Mouse (Mus musculus) WW6 (cell line): Measurements from ENCODE around the gene Pdcd11.

ENCODE experiments used
- DNase-seq: peaks from one replicate; pipeline ENCODE4 v3.0.0-alpha.2; 2013; ENCODE audit warnings: low read depth, low spot score

Pdcd11 gene

DNA sequence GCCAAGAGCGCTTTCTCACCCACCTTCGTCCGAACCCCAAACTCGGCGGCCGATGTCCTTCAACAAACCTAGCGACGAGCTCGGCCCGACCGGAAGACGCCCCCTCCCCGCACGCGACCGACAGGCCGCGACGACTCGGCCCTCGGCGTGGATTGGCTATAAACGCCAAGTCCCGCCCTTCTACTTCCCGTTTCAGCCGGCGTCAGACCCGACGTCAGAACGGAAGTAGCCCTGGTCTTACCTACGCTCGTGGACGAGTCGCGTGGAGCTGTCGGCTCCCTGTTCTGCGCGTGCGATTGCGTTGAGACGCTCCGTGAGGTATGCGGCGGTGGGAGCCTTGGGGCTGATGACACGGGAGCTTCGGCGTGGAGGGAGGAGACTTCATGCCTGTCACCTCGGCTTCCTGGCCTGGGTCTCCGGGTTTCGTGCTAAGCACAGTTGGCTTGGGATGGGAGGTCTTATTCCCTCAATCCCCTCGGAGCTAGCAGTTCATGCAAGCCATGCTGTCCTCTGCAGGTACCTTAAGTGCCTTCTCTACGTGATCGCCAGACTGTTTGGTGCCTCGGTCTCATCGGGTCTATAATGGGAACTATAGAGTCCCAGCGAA lies at the start of gene Pdcd11, which contains the start of gene Usmg5:
TSS of gene Pdcd11 (plus strand) at position 219 of the 607 bp plus-strand sequence.
TSS of gene Usmg5 (minus strand) at position 98 of the 607 bp plus-strand sequence.
- peak; percentile 88 for DNase-seq

DNA sequence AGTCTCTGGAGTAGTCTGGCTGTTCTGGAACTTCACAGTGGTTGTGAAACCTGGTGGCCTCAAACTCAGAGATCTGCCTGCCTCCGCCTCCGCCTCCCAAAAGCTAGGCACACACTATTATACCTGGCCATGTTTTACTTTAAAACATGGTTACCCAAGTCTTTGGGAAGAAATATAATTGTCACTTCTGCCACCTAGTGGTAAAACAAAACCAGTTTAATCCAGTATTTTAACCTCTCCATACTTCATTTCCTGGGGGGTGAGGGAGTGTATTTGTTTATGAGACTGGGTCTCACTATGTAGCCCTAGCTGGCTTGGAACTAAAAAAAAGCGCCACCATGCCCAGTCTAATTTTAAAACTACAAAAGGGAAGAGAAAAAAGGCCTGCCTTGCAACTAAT lies 47.0 kb upstream of the Pdcd11 start:
- DNase-seq = no peak

DNA sequence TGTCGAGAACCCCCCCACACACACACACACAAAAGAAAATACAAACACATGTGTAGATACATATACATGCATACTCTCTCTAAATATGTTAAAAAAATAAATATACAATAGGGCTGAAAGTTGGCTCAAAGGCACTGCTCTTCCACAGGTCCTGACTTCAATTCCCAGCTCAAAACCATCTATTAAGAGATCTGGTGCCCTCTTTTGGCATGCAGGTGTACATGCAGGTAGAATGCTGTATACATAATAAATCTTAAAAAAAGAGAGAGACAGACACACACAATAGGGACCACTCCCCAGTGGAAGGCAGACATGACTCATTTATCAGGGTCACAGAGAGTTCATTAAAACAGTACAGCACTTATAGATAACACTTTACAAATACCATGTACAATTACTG lies 44.2 kb upstream of the Pdcd11 start:
- no peak for DNase-seq

DNA sequence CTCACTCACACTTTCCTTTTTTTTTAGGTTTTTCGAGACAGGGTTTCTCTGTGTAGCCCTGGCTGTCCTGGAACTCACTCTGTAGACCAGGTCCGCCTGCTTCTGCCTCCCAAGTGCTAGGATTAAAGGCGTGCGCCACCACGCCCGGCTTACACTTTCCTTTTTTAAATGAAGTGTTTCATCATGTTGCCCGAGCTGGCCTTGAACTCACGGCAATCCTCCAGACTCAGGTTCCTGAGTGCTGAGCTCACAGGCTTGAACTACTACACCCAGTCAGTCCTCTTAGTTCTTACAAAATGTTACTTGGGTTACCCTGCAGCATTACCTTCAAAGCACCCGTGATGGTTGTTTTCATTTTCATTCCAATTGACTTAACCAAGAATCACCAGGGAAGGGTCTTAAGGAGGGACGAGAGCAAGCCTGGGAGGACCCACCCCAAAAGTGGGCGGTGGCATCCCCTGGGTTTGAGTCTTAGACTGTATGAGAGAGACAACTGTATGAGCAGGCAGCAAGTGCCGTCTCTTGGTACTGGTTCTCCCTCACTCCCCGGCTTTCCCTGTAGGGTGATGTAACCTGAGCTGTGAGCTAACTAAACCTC lies 43.2 kb upstream of the Pdcd11 start:
- DNase-seq = peak; percentile 70

DNA sequence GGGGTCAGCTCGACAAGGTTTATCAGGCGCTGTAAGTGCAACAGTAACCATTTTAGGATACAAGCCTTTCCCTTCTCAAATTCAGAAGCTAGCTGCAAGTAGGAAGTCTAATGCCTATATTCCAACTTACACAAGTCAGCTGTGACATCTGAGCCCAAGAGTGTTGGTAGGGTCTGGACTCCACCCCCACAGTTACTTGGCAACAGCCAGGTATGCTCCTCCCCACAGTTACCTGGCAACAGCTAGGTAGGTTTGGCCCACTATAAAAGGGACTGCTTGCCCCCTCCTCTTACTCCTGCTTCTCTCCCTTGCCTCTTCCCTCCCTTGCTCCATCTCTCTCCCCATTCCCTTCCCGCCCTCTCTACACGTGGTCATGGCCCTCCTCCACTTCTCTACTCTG lies 41.5 kb upstream of the Pdcd11 start:
- DNase-seq = no peak

DNA sequence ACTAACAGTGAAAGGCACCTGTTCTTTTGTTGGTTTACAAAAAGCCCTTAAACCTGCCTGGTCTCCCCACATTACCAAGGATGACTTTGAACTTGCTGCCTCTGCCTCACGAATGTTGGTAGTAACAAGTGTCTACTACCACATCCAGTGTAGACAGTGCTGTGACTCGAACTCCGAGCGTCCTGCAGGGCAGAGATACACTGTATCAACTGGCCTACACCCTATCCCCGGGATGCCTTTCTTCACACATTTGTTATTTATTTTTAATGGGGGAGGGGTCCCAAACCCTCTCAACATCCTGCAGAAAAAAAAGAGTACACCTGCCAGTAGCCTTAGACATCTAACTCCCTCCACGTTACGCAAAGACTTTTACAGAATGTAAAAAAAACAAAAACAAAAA lies 40.7 kb upstream of the Pdcd11 start:
- DNase-seq = no peak

DNA sequence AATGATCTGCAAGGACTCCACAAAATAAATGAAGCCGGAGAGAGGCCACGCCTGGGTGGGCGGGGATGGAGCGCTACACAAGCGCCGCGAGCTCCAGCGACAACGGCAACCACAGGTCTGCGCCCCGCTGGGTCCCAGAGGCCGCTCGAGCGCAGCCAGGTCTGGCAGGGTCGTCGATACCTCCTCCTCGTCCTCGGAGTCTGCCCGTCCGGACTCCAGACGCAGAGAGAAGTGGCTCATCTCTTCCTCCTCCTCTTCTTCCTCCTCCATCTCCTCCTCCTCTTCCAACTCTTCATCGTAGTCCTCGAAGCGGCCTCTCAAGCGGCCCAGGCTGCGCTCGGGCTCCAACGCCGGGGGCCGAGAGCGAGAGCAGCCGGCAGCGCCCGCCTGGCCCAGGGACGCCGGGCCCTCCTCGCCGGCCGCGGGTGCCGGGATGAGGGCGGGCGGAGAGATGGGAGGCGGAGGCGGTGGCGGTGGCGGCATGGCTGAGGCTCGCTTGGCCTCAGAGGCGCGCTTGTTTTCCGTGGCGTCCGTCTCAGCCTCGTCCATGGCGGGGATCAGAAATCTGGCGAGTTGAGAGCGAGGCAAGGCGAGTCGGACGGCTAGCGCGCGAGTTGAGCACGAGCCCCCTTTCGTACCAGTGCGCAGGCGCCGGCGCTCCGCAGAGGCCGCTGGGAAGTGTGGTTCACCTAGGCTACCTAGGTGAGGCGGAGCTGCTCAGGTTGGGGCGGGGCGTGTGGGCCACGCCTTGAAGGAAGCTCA lies 40.1 kb upstream of the Pdcd11 start, which contains the start of gene Pcgf6:
TSS of gene Pcgf6 (minus strand) at position 636 of the 762 bp plus-strand sequence.
- peak; percentile 89 for DNase-seq

DNA sequence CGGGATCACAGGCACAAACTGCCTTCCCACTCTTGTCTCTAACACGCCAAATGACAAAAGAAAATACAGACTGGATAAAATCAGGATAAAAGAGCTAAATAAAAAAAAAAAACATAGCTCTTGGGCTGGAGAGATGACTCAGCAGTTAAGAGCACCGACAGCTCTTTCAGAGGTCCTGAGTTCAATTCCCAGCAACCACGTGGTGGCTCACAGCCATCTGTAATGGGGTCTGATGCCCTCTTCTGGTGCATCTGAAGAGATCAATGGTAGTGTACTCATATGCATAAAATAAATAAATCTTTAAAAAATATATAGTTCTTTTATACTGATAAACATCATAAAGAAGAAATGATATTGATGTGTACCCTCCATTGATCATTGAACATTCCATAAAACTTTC lies 37.6 kb upstream of the Pdcd11 start:
- DNase-seq = no peak

DNA sequence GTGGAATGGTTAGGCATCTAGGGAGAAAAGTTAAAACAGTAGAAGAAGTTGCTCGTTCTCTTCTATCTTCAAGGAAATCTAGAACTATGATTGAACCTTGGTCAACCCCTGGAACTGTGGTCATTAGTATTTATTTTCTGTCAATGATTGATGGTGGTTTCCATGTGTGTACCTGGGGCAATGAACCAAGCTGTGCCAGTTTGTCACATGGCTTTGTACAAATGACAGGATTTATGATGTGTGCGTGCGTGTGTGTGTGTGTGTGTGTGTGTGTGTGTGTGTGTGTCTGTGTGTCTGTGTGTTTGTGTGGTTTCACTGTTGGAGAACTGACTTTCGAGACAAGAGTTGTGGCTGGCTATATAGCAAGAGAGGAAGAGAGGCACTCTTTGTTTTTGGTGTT lies 37.1 kb upstream of the Pdcd11 start:
- no peak for DNase-seq

DNA sequence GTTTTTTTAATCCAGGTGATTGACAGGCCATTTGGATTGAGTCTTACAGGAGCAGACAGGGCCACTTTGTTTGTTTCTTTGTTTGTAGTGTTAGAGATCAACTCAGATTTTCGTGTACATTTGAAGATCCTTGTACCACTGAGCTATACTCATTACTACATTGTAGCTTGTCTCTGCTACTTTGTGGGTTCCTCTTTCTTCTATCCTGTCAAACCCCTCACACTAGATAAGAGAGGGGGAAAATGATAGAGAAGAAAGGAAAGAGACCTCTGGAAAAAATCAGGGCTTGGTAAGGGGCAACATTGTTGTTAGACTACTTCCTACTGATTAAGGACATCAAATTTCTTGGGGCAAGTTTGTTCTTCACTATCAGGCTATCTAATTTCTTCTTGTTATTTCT lies 32.9 kb upstream of the Pdcd11 start:
- DNase-seq = no peak

DNA sequence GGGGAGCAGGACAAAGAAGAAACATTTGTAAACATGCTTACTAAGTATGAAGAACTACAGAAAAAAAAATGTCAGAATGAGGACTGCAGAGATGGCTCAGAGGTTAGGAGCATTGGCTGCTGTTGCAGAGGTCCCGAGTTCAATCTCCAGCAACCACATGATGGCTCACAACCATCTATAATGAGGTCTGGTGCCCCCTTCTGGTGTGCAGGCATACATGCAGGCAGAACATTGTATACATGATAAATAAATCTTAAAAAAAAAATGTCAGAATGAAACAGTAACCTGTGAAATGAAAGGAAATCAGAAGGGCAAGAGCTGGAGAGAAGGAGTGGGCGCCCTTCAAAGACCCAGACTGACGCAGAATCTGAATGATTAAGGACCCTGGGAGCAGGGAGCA lies 24.7 kb upstream of the Pdcd11 start:
- DNase-seq = no peak

DNA sequence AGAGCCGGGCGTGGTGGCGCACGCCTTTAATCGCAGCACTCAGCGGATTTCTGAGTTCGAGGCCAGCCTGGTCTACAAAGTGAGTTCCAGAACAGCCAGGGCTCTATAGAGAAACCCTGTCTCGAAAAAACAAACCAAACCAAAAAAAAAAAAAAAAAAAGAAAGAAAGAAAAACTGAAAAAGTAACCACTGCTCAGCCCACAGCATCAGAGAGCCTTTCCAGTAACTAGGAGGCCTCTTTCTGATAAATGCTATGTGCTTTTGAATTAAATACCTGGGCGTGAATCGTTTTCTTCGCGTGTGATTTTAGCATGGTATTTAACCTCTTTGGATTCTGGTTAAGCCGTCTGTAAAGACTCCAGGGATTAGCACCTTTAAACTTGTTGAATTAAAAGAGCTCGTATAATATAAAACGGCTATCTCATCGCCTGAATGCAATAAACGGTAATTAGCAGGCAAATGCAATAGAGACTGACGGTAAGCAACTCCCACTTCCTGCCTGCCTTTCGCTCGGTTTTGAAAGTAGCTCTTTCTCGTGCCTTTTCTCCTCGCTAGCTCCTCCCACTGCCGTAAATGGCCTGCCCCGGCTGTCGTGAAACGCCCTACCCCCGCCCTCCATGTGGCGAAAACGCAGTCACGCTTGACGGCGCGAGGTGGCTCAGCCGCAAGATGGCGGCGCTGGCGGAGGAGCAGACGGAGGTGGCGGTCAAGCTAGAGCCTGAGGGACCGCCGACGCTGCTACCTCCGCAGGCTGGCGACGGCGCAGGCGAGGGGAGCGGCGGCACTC lies 23.3 kb upstream of the Pdcd11 start, which contains the start of gene Taf5:
TSS of gene Taf5 (plus strand) at position 651 of the 787 bp plus-strand sequence.
- peak; percentile 93 for DNase-seq

DNA sequence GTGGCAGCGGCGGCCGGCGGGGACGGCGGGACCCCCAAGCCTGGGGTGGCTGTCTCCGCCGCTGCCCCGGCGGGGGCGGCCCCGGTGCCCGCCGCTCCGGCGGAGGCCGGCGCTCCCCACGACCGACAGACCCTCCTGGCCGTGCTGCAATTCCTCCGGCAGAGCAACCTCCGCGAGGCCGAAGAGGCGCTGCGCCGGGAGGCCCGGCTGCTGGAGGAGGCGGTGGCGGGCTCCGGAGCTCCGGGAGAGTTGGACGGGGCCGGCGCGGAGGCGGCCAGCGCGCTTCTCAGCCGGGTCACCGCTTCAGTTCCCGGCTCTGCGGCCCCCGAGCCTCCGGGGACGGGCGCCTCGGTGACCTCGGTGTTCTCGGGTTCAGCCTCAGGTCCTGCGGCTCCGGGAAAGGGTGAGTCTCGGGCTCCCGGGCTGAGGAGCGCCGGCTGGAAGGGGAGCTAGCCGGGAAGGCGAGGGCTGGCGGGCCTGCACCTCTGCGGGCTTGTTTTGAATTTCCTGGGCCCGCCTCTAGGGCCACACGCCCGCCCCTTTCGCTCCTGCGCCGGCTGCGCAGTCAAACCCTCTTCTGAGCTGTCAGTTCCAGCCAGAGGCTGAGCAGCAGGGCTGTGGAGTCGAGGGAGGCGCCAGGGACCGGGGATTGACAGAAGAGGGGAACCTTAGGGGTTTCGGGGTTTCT lies 22.5 kb upstream of the Pdcd11 start:
- DNase-seq = no peak

DNA sequence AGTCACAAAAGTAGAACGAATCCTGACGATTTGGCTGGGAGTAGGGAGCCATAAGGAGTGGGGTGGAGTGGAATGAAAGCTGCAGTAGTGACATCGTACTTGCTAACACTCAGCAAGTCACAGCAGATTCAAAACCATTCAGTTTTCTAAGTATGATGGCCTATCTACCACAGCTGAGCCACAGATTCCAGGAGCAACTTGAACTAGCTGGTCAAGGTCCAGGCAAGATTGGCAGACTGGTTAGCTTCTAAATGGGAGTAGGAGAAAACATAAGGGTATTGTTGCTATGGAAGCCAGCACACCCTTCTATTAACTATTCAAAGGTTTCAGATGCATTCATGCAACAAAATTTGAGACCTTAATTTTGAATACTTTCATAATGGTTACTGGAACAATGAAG lies 2.3 kb upstream of the Pdcd11 start:
- no peak for DNase-seq

DNA sequence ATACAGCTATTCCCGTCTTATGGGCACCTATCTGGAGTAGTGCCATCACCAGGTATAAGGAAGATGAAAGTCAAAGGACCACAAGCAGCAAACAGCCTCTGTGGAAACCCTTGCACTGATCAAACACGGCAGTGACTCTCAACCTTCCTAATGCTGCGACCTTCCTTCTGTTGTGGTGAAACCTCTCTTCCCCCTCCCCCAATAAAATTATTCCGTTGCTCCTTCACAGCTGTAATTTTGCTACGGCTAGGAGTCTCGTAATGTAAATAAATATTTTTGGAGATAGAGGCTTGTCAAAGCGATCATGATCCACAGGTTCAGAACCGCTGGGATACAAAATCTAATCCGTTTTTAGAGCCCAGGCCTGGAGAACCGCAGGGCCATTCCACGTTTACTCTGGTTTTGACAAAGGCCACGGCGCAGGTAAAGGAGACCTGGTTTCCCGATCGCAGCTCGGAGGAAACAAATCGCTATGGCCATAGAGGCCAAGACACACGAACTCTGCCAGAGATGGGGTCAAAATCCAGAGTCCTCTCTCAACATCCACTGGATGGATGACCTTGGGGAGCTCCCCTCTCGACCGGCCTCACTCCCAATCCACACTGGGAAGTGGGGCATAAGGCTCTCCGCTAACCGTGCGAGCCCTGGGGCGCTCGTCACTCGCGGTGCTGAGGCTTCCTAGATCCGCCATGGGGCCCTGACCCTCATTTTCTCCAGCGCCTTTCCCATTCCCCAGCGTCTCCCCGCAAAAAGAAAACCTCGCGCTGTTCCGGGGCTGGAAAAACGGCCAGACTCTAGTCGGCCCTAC lies 646 bp upstream of the Pdcd11 start:
- DNase-seq = no peak

DNA sequence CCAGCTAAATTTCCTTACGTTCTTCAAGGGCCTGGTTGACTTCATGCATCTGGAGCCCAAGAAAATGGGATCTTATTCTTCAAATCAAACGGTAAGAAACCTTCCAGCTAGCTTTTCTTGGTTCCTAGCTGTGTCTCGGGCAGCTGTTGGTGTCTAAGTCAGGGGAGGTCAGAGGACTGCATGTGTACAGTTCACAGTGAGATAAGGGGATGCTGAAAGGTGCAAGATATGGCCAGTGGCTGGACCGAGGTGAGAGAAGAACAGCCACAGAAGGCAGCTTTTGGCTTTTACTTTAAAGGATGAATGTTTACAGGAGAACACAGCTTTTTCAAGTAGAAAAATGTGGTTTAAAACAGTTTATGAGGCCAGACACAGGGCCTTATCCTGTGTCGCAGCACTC lies 10.5 kb downstream of the Pdcd11 start:
- no peak for DNase-seq

DNA sequence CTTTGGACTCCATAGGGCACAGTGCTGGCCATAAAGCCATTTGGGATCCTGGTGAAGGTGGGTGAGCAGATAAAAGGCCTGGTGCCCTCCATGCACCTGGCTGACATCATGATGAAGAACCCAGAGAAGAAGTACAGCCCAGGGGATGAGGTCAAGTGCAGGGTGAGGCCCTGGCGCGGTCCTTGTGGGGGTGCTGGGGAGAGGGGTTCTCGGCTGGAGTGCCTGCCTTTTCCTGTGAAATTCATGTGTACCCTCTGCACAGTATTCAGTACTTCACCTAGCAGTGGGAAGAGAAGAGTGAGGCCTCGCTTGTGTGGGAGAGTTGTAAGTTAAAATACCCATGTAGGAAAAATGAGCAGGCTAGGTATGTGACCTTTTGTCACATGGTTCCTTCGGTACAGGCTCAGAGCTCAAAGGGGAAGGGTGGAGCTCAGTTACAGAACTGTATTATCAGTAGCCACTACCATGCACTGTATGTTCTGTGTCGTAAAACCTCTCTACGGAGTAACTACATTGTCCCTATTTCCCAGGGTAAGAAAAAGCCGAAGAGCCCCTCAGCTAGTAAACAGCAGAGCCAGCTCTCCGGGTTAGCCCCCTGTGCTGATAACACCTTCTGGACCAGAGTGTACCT lies 14.2 kb downstream of the Pdcd11 start:
- no peak for DNase-seq

DNA sequence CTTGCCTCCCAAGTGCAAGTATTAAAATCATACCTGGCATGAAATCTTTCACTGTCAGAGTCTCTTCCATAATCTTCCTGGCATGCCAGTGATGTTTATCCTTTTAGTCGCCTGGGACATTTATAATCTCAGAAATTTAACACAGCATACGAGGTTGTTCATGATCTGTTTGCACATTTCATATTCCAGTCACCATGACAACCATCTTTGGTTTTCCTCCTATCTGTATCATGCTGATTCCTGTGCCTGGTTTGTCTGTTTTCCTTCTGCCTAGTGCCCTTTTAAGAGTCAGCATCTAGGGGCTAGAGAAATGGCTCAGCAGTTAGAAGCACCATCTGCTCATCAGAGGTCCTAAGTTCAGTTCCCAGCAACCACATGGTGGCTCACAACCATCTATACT lies 28.1 kb downstream of the Pdcd11 start:
- DNase-seq = no peak

DNA sequence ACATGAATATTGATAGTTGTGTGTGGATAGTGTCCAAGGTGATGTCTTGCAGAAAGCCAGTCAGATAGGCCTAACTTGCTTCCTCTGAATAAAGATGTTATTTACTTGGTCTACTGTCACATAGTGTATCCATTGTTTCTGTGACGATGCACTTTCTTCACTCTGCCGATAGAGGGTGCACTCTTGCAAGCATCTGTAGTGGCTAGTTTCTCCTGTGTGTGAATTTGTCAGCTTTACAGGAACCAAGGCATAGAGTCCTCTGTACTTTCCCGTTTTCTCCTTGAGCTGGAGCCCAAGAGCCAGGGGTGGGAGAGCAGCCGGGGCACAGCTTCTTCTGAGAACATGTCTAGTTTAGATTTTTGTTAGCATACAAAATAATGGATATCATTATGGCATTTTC lies 30.5 kb downstream of the Pdcd11 start:
- no peak for DNase-seq

DNA sequence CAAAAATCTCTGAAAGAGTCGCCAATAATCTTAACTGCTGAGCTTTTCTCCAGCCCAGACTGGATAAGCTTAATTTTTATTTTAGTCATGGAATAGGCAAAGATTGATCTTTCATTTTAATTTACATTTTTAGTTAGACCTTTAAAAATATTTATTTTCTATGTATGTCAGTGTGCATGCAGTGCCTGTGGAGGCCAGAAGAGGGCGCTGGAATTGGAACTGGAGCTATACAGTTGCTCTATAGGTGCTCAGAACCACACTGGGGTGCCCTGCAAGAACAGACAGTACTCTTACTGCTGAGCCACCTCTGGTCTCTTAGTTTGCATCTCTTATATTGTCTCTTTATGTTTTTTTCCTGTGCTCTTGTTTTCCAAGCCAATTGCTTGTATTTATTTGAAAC lies 32.2 kb downstream of the Pdcd11 start:
- DNase-seq = no peak
